Mouse (Mus musculus) ES-E14 (cell line): Measurements from ENCODE around the gene Apex1. TPM values are rescaled to one million over a fixed set of nuclear protein-coding genes. Genes with fewer than 3 reads are reported as not detected.
"Not testable (repeated sequence)": the region's sequence is repeated elsewhere in the genome, so short reads cannot be mapped to it uniquely, and the experiment has no call there.

Experiments used
- DNase-seq: peaks from one replicate; pipeline ENCODE4 v3.0.0-alpha.2; 2013; ENCODE audit warnings: low read depth, low spot score
- H3K27ac ChIP-seq: 2 replicates; pipeline ENCODE4 v1.5.1; 2012; ENCODE audit warnings: low read depth, mild to moderate bottlenecking, low read length, moderate library complexity, mixed read lengths; ENCODE audit not compliant: poor library complexity, insufficient read depth, severe bottlenecking
- H3K36me3 ChIP-seq: 2 replicates; pipeline ENCODE4 v1.6.1; 2012; ENCODE audit warnings: mild to moderate bottlenecking, low read length, moderate library complexity, mixed read lengths; ENCODE audit not compliant: control insufficient read depth, poor library complexity, insufficient read depth, severe bottlenecking
- H3K4me1 ChIP-seq, 2 experiments: fragments of 150-350 bp in 1 of 2; sonication (generic) in 1 of 2; 2 replicates each; pipeline ENCODE4 v1.6.1; 2012; ENCODE audit warnings: low read length in 2 of 2, mild to moderate bottlenecking in 1 of 2, mixed read lengths in 1 of 2; ENCODE audit not compliant: control insufficient read depth in 2 of 2, insufficient read depth in 2 of 2, poor library complexity in 1 of 2
- H3K4me3 ChIP-seq, 2 experiments: fragments of 150-350 bp in 1 of 2; sonication (generic) in 1 of 2; 2 replicates each; pipeline ENCODE4 v1.5.1; 2012; ENCODE audit warnings: low read length in 2 of 2, low read depth in 1 of 2, mild to moderate bottlenecking in 1 of 2, mixed read lengths in 1 of 2; ENCODE audit not compliant: insufficient read depth in 1 of 2, poor library complexity in 1 of 2, severe bottlenecking in 1 of 2
- H3K9ac ChIP-seq: 2 replicates; pipeline ENCODE4 v1.6.1; 2012; ENCODE audit warnings: low read depth, mild to moderate bottlenecking, low read length, mixed read lengths; ENCODE audit not compliant: poor library complexity, insufficient read depth, severe bottlenecking
- H3K9me3 ChIP-seq: fragments of 150-350 bp; sonication (generic); 2 replicates; pipeline ENCODE4 v1.6.1; 2012; ENCODE audit warnings: low read depth, mild to moderate bottlenecking, low read length; ENCODE audit not compliant: control insufficient read depth, insufficient read depth
- CHD2 ChIP-seq: IDR thresholded peaks from 2 replicates; pipeline ENCODE4 v1.6.1; 2014; ENCODE audit warnings: mild to moderate bottlenecking, low read depth, low read length, inconsistent platforms
- HCFC1 ChIP-seq: IDR thresholded peaks from 2 replicates; pipeline ENCODE4 v1.6.1; 2012; ENCODE audit warnings: low read length, inconsistent platforms, borderline replicate concordance; ENCODE audit not compliant: insufficient read depth
- MAFK ChIP-seq: IDR thresholded peaks from 2 replicates; pipeline ENCODE4 v1.6.1; 2014; ENCODE audit warnings: mild to moderate bottlenecking, low read depth, low read length, inconsistent platforms; ENCODE audit not compliant: insufficient read depth
- ZC3H11A ChIP-seq: IDR thresholded peaks from 2 replicates; pipeline ENCODE4 v1.6.1; 2012; ENCODE audit warnings: low read depth, mild to moderate bottlenecking, inconsistent platforms, low read length, borderline replicate concordance
- ZNF384 ChIP-seq: IDR thresholded peaks from 2 replicates; pipeline ENCODE4 v1.6.1; 2012; ENCODE audit warnings: low read depth, low read length, inconsistent platforms
- in situ Hi-C, 2 experiments: fragments of 600-800 bp; cut with MboI; formaldehyde crosslinking; loops; one replicate each; pipeline ENCODE4 v1.15.1; 2025; ENCODE audit warnings: low sequenced_read_pairs in 2 of 2, inconsistent platforms in 1 of 2; ENCODE audit not compliant: unreplicated experiment in 2 of 2
- total RNA-seq: library from RNA; depleted of rRNA; stranded (reverse); fragments of 300-350 nt; gene quantifications from 2 replicates; pipeline ENCODE4 v1.2.3, GENCODE M21; 2012

Gene Apex1
- total RNA-seq, 1 experiment, result 127 TPM

DNA sequence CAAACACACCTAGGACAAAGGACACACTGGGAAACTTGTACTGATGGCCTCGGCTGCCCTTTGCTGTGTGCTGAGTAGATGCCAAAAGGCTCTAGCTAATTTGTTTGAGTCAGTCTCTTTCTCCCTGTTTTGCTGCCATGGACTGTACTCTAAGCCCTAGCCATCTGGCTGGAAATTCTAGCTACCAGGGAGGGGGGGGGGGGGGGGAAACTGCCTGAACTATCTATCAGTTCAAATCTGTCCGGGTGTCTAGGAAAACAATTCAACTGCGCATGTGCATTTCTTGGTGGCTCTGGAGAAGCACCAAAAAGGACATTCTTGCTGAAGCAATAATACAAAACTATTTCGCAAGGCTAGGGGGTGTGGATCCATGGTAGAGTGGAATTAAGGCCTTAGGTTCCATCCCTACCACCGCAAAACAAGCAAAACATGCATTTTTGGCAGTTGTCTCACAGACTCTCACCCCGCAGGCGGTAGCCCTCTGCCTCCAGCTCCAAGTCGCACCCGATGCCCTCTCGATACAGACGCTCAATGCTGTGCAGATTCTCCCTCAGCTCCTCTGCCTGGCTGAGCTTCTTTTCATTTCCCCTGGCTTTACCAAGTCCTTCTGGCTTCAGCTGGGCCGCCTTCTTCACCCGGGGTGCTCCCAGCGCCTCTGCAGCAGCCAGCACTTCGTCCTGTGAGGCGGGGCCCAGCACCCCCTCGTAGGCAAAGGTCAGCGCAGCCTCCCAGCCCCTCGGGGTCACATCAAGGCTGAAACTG lies 28.6 kb upstream of the Apex1 start:
- no peak for TF ChIP-seq ZC3H11A
- no peak for TF ChIP-seq CHD2
- no peak for TF ChIP-seq MAFK
- TF ChIP-seq HCFC1, result no peak
- no peak for TF ChIP-seq ZNF384
- H3K4me1 ChIP-seq, result peaks cover 0 to 2% of the 10 kb centered on the region in 2 experiments; a peak in 1 of 4 replicates
- in situ Hi-C loops, result no loop called here
- H3K27ac ChIP-seq, result no peak overlapping the region
- DNase-seq, result no peak
- peak overlapping the region; percentile 54 to 59 for H3K4me3 ChIP-seq
- H3K36me3 ChIP-seq, result no peaks in the 10 kb centered on the region
- no peaks in the 10 kb centered on the region for H3K9me3 ChIP-seq
- peak overlapping the region; percentile 12; the same call in 1 of the 2 replicates for H3K9ac ChIP-seq

DNA sequence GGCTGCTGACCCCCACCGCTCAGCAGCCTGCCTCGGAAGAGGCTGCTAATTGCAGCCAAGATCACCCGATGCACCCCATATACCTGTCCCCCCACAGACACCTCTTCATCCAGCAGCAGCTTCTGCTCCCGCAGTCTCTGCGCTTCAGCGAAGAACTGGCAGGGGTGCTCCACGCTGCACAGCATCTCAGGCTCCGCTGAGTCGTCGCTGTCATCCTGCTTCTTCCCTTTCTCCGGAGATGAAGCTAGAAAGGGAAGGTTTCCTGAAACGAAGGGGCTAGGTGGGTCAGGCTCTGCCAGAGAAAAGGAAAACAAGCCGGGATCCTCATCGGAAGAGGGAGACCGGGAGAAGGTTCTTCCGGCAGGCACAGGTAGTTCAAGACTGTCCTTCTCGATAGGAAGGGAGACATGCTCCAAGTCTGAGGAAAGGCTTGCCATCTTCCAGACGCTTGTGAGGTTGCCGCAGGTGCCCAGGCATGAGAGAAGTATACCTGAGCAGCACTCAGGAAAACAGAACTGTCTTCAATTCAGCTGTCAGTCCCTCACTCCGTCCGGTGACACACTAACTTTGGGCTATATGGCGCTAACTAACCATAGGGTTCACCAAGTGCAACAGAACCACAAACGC lies 27.9 kb upstream of the Apex1 start:
- Histone ChIP-seq H3K4me1 (no peaks in the 10 kb centered on the region), H3K4me3 (peak overlapping the region; percentile 54 to 59), H3K9me3 (no peaks in the 10 kb centered on the region), H3K36me3 (no peaks in the 10 kb centered on the region), H3K27ac (no peak overlapping the region), H3K9ac (peak overlapping the region; percentile 12; the same call in 1 of the 2 replicates)
- no peak for DNase-seq
- TF ChIP-seq CHD2 (no peak), HCFC1 (no peak), ZNF384 (no peak), ZC3H11A (no peak), MAFK (no peak)
- in situ Hi-C loops, result no loop called here

DNA sequence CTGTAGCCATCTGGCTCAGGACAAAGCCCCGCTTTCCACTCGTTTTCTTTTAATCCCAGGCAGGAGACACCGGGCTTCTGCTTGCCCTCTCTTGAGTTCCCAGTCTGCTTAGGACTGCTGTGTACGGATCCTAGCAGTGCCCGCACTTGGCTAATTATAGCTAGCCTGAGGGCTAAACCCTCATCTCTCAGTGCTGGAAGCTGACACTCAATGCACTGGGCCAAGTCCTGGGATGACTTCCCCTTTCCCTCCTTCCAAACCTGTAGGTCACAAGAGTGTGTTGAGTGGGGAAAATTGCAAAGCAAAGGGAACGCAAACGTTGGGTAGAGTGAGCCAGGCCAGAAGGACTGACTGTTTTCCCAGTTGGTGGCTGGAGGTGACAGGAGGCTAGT lies 27.4 kb upstream of the Apex1 start, which contains the start of gene Klhl33:
Gene Klhl33 (minus strand): TSS at position 134 of the 392 bp plus-strand sequence.
- H3K4me1 ChIP-seq, result no peaks in the 10 kb centered on the region
- in situ Hi-C loops, result no loop called here
- H3K9me3 ChIP-seq, result no peaks in the 10 kb centered on the region
- no peak within 1 kb of the TSS for H3K27ac ChIP-seq
- H3K9ac ChIP-seq, result peak within 1 kb of the TSS; percentile 12; the same call in 1 of the 2 replicates
- no peak for DNase-seq
- TF ChIP-seq HCFC1 (no peak), ZNF384 (no peak), ZC3H11A (no peak), CHD2 (no peak), MAFK (no peak)
- peak within 1 kb of the TSS; percentile 54 to 59 for H3K4me3 ChIP-seq
- H3K36me3 ChIP-seq, result no peaks in the 10 kb centered on the region

DNA sequence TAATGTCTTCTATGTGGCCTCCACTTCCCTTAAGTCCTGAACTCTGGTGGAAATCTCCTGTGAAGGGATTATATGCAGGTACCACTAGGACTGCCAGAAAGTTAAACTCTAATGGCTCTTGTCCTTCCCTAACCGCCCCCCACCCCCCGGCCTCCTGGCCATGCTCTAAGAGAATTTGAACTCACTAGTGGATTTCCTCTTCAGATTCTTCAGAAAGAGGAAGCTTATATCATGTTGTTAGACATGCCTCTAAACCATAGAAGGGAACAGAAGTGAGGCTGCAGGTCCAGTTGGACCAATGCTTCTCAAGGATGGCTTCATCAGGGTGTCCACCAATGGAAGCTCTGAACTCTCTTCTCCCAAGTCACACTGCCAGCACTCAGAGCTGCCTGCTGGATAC lies 26.8 kb upstream of the Apex1 start:
- H3K4me3 ChIP-seq, H3K36me3 ChIP-seq, H3K9ac ChIP-seq, H3K9me3 ChIP-seq, in situ Hi-C loops, DNase-seq, H3K4me1 ChIP-seq, H3K27ac ChIP-seq: not testable (repeated sequence)
